Mouse (Mus musculus): ENCODE measurements around the gene Dync2li1.

Gene Dync2li1

DNA sequence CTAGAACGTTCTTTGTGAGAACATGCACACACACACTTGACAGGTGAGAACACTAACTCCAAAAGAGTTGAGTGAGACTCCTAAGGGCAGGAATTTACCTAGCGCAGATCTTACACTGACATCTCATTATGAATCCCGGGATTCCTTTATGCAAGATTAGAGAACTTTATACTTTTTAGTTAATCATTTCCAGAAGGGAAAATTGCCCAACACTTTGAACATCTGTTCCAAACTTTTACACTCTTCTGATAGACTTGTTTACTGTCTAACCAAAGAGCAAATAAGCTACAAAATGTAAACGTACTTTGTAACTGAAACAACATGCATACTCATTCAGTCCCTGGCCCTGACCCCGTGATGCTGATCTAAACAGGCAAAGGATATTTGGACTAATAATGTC is 63.0 kb downstream of the Dync2li1 start:
- no peak for DNase-seq

DNA sequence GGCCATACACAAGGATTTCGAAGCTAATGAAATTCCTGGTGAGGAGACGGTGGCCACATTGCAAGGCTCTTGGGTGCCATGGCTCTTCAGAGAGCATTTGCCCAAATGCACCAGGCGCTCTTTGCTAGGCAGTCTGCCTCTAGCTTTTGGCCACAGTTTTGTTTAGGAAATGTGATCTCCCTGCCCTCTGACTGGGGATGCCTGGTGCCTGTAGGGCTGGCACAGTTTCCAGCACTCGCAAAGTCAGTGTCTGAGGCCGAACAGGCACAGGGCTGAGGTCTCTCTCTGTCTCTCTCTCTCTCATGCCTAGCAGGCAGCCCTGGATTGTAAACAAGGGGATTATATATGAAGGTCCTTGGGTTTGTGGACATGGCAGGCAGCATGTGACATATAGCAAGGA is 63.8 kb downstream of the Dync2li1 start:
- DNase-seq: no peak

DNA sequence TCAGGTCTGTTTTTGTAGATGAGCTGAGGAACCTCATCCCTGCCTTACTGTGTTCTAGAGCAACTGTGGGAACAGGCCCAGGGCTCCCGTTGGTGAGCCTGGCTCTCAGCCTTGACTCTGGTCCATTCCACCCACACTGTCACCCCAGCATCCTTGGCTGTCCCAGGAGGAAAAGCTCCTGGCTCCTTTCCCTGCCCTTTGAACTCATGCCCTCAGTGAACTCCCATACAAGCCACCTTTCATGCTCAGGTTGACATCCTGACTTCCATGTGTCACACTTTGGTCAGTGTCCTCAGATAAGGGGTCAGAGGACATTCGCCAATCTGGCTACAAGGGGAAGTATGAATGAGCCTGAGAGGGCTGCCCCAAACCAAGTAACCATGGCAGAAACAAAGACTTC is 67.4 kb downstream of the Dync2li1 start:
- DNase-seq: no peak

DNA sequence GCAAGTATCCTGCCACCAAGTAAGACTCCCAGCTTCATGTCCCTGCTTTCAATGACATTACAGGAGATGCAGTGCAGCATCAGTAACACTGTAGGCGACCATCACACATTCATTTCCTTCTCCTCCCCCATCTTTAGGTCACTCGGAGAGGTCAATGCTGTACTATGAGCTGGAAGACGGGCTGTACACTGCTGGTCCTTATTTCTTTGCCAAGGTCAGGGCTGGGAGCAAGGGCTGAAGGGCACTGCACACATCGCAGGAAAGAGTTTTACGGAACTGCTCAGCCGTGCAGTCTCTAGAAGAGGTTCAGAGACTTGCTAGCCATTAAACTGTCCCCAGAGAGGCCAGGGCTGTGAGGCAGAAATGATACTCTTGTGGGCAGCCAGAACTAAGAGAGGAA is 70.2 kb downstream of the Dync2li1 start:
- no peak for DNase-seq

DNA sequence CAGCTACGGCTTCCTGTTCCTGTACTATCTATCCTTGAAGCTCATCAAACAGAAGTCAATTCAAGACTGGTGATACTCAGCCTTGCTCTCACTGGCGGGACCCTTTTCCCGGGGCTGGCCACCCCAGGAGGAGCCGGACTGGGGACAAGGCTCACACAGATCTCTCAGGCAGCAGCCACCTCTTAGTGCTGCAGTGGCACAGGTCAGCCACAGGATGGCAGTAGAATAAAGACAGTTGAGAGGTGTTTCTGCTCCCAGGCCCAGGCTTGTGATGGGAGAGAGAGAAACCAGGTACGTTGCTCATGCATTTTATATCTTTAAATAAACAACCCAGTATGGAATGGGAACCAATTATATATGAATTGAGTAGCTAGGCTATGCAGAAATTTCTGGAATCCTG is 72.4 kb downstream of the Dync2li1 start:
- DNase-seq: peak; percentile 39
